Mouse (Mus musculus) forebrain, embryonic 10.5 days (tissue): ENCODE results near the gene Jam2. TPM values are rescaled to one million over a fixed set of nuclear protein-coding genes. Genes with fewer than 3 reads are reported as not detected.

ENCODE experiments used
- DNase-seq: peaks from one replicate; pipeline ENCODE4 v3.0.0-alpha.2; 2017; ENCODE audit warnings: low spot score; ENCODE audit errors: extremely low spot score
- H3K27ac ChIP-seq: fragments of 300-500 bp; sonication (generic); 2 replicates; pipeline ENCODE4 v1.5.1; 2016; ENCODE audit warnings: mild to moderate bottlenecking
- H3K27me3 ChIP-seq: fragments of 300-500 bp; sonication (generic); 2 replicates; pipeline ENCODE4 v1.6.1; 2016; ENCODE audit warnings: mild to moderate bottlenecking; ENCODE audit not compliant: poor library complexity, severe bottlenecking
- H3K36me3 ChIP-seq: fragments of 300-500 bp; sonication (generic); replicated peaks from 2 replicates; pipeline ENCODE4 v1.6.1; 2016; ENCODE audit warnings: mild to moderate bottlenecking, moderate library complexity
- H3K4me1 ChIP-seq: fragments of 300-500 bp; sonication (generic); 2 replicates; pipeline ENCODE4 v1.6.1; 2016
- H3K4me3 ChIP-seq: fragments of 300-500 bp; sonication (generic); 2 replicates; pipeline ENCODE4 v1.5.1; 2016; ENCODE audit warnings: mild to moderate bottlenecking, moderate library complexity
- H3K9me3 ChIP-seq: fragments of 300-500 bp; sonication (generic); 2 replicates; pipeline ENCODE4 v1.6.1; 2016; ENCODE audit warnings: mild to moderate bottlenecking, moderate library complexity
- WGBS: fragments of 180-500 bp; shearing (Covaris S2); methylation state at CpG from one replicate; pipeline ENCODE4 v1.1.7; 2016; 5-methylcytosine and 5-hydroxymethylcytosine counted together
- polyA plus RNA-seq: library from polyadenylated mRNA; unstranded; fragments of >200 nt; fragmentation: Nextera tagmentation; extraction: Ambion mirVana; gene quantifications from 2 replicates; pipeline ENCODE4 v1.2.1, GENCODE M21; 2016

The Jam2 gene
- 29.5 and 30.1 TPM in 2 replicates for polyA plus RNA-seq

GRCm38 (mm10) chr16:84774003-84774703 lies at the start of gene Jam2:
Gene Jam2 (plus strand): TSS chr16:84774123.
- peaks cover under 1% of the 10 kb centered on the region; the same call in 1 of the 2 replicates for H3K9me3 ChIP-seq
- H3K27me3 ChIP-seq, result 0 out of 2 replicates have a peak, but pooled peaks cover 8% of the 10 kb centered on the region
- WGBS, result under 1% methylated on average over 43 of the region's 43 CpGs
- H3K4me3 ChIP-seq, result peak within 1 kb of the TSS; percentile 63
- H3K4me1 ChIP-seq, result peaks cover 35% of the 10 kb centered on the region
- peak; percentile 83 for DNase-seq
- H3K36me3 ChIP-seq, result peaks cover 13% of the 10 kb centered on the region
- H3K27ac ChIP-seq, result peak within 1 kb of the TSS; percentile 89

DNA sequence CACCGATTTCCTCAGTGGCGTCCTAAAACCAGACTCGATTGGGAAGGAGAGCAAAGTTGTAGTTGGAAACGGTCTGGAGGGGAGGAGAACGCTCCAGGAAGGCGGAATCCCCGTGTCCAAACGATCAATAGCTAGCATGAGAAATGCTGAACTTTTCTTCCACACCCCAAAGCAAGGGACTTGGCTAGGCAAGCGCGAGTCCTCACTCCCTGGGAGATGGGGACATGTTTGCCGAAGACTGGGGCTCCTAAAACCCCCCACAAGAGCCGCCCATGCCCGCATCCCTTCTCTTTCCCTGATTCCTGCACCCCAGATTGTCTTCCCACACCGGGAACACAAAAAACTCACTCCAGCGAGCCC lies 39.1 kb upstream of the Jam2 start:
- no peak for DNase-seq
- H3K27ac ChIP-seq, result peak overlapping the region; percentile 91
- WGBS, result 2% methylated on average over 15 of the region's 15 CpGs

DNA sequence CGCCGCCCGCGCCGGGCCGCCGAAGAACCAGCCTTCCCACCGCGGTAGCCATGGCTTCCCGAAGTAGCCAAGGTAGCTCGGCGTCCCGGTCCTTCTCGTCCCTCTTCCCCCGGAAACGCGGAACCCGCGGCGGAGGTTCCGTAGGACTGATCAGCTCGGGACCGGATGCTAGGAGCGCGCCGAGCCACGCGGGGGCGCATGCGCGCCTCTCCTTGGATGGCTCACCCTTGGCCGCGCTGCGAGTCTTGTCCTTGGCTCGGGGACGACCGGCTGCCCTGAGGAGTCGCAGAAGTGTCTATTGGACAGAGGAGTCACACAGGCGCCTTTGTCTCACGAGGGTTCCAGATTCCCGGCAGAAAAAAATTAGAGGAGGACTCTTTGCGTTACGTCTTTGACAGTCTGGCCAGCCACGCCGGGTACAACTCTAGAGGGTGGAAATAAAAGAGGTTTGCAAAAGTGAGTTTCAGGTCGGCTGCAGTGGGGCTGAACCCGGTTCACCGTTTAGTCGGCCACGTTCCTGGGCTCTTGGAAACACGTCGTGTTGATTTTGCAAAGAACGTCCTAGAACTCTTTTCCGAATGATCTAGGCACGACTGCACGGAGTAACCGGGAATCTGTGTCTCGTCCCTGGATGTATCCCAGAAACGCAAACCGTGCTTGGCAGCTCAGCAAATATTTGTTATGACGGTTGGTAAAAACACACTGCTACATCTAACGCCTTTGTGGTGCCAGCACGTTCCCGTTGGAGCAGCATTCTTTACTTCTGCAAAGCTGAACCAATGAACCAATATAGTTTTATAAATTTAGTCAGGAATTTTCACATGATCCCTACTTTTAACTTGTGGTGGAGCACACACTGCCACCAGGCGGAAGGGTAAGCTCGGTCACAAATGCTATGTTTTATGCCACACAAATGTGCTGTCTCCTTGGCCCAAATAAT lies 38.5 kb upstream of the Jam2 start, which contains the start of gene Mrpl39:
Mrpl39 (minus strand) TSS at position 577 of the 940 bp plus-strand sequence.
- DNase-seq, result peak; percentile 97
- Histone ChIP-seq H3K36me3 (peaks cover 26% of the 10 kb centered on the region), H3K27ac (peak within 1 kb of the TSS; percentile 91), H3K4me3 (peak within 1 kb of the TSS; percentile 80), H3K27me3 (no peaks in the 10 kb centered on the region), H3K4me1 (peaks cover 7% of the 10 kb centered on the region), H3K9me3 (no peaks in the 10 kb centered on the region)
- WGBS, result 2% methylated on average over 66 of the region's 66 CpGs

More for the DNA sequence above, 39.1 kb upstream of the Jam2 start:
- Histone ChIP-seq H3K36me3 (peaks cover 32% of the 10 kb centered on the region), H3K27me3 (no peaks in the 10 kb centered on the region), H3K4me3 (peak overlapping the region; percentile 80), H3K9me3 (no peaks in the 10 kb centered on the region), H3K4me1 (peaks cover 7% of the 10 kb centered on the region)

DNA sequence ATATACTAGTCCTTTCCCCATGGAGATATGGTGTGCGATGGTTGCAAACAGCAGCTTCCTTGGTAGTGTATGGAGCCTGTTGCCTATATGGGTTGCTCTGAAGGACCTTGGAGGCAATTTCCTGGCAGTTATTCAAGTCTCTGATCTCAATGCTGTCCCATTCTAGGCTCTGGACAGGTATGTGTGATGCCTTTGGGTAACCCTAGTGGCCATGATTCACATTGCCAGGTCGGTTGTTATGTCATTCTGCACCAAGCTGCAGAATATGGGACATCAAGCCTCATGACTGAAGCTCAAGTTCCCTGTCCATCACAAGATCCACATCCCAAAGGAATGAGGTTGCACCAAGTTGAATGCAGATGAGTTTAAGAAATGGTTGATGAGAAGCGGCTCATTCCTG lies 36.6 kb upstream of the Jam2 start:
- Histone ChIP-seq H3K4me3 (no peak overlapping the region), H3K4me1 (peaks cover 7% of the 10 kb centered on the region), H3K27ac (no peak overlapping the region), H3K27me3 (no peaks in the 10 kb centered on the region), H3K9me3 (no peaks in the 10 kb centered on the region), H3K36me3 (peaks cover 7% of the 10 kb centered on the region)
- 76% methylated on average over 3 of the region's 3 CpGs for WGBS
- no peak for DNase-seq

GRCm38 (mm10) chr16:84744703-84745490 lies 29.0 kb upstream of the Jam2 start:
- Histone ChIP-seq H3K27me3 (no peaks in the 10 kb centered on the region), H3K27ac (no peak overlapping the region), H3K36me3 (no peaks in the 10 kb centered on the region), H3K4me3 (no peak overlapping the region), H3K4me1 (no peaks in the 10 kb centered on the region), H3K9me3 (no peaks in the 10 kb centered on the region)
- 81% methylated on average over 10 of the region's 10 CpGs for WGBS
- peak; percentile 7 for DNase-seq

- no peak overlapping the region for H3K4me3 ChIP-seq
- no peaks in the 10 kb centered on the region for H3K36me3 ChIP-seq
- no peak overlapping the region for H3K27ac ChIP-seq
- WGBS, result 85% methylated on average over 6 of the region's 6 CpGs
- no peaks in the 10 kb centered on the region for H3K27me3 ChIP-seq
- H3K9me3 ChIP-seq, result no peaks in the 10 kb centered on the region
- no peak for DNase-seq
- H3K4me1 ChIP-seq, result no peaks in the 10 kb centered on the region
These were observed 28.1 kb upstream of the Jam2 start for GRCm38 (mm10) chr16:84745721-84746306.

- 90% methylated on average over 8 of the region's 8 CpGs for WGBS
- Histone ChIP-seq H3K27me3 (no peaks in the 10 kb centered on the region), H3K4me1 (peaks cover 9% of the 10 kb centered on the region), H3K9me3 (no peaks in the 10 kb centered on the region), H3K36me3 (no peaks in the 10 kb centered on the region), H3K27ac (no peak overlapping the region), H3K4me3 (no peak overlapping the region)
- DNase-seq, result no peak
These were observed 6.0 kb upstream of the Jam2 start for GRCm38 (mm10) chr16:84767956-84768355.

- Histone ChIP-seq H3K9me3 (no peaks in the 10 kb centered on the region), H3K27me3 (no peaks in the 10 kb centered on the region), H3K4me3 (no peak overlapping the region), H3K4me1 (peaks cover 17% of the 10 kb centered on the region), H3K27ac (no peak overlapping the region), H3K36me3 (no peaks in the 10 kb centered on the region)
- no peak for DNase-seq
- 66% methylated on average over 4 of the region's 4 CpGs for WGBS
These were observed 4.7 kb upstream of the Jam2 start for GRCm38 (mm10) chr16:84769182-84769581.

GRCm38 (mm10) chr16:84769619-84770464 lies 4.1 kb upstream of the Jam2 start:
- Histone ChIP-seq H3K36me3 (no peaks in the 10 kb centered on the region), H3K4me3 (no peak overlapping the region), H3K9me3 (no peaks in the 10 kb centered on the region), H3K27me3 (no peaks in the 10 kb centered on the region), H3K27ac (no peak overlapping the region), H3K4me1 (peaks cover 18% of the 10 kb centered on the region)
- no peak for DNase-seq
- WGBS, result 90% methylated on average over 19 of the region's 19 CpGs

DNA sequence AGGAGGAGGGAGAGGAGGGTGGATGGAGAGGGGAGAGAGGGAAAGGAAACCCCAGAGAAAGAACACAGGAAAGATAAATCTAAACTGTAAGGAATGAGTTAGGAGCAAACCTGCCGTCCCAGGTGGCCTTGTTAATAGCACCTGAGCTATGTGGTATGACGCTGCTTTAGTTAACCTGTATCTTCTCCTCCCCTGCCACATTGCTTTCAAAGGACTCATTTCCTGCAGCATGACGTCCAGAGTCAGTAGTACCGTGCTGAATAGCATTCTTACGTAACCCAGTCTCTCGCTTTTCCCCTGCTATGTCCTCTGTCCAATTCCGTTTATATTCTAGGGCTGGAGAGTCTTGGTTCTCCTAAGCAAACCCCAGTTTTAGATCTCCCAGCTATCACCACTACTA lies 3.0 kb upstream of the Jam2 start:
- no peak for DNase-seq
- H3K4me1 ChIP-seq, result peaks cover 27% of the 10 kb centered on the region
- no peaks in the 10 kb centered on the region for H3K36me3 ChIP-seq
- H3K27ac ChIP-seq, result no peak overlapping the region
- no peaks in the 10 kb centered on the region for H3K9me3 ChIP-seq
- H3K4me3 ChIP-seq, result no peak overlapping the region
- 89% methylated on average over 7 of the region's 7 CpGs for WGBS
- 0 out of 2 replicates have a peak, but pooled peaks cover 7% of the 10 kb centered on the region for H3K27me3 ChIP-seq

- DNase-seq, result no peak
- Histone ChIP-seq H3K36me3 (no peaks in the 10 kb centered on the region), H3K4me3 (no peak overlapping the region), H3K27me3 (0 out of 2 replicates have a peak, but pooled peaks cover 8% of the 10 kb centered on the region), H3K9me3 (no peaks in the 10 kb centered on the region), H3K4me1 (peaks cover 33% of the 10 kb centered on the region), H3K27ac (no peak overlapping the region)
- 95% methylated on average over 2 of the region's 2 CpGs for WGBS
These were observed 2.5 kb upstream of the Jam2 start for GRCm38 (mm10) chr16:84771461-84771860.
